Mouse (Mus musculus): ENCODE results near the gene Cldn16.

DNA sequence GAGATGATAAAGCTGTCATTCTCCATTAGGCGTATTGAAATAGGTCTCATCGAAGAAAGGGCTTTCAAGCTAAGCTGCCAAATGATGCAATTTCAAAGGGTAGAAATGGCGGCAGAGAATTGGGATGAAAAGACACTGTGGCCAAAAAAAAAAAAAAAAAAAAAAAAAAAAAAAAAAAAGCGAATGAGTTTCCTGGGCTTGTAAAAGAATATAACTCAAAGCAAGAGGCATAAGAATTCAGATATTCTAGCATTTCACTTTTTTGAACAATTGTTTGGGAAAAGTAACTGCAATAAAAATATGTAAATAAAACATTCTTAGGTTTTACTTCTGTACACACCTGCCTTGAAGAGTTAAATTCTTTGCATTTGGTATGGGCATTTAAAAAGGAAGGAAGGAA, 3.6 kb downstream of the Cldn16 start:
- TF ChIP-seq CTCF (IDR thresholded peaks at IDR 0.05; ENCODE audit: control insufficient read depth, insufficient read depth, insufficient replicate concordance, low read depth, low read length), result no peak
- TF ChIP-seq POLR2A (IDR thresholded peaks at IDR 0.05; ENCODE audit: control insufficient read depth, low read depth, low read length), result no peak

All from testis, adult 2 months (tissue).